19 mouse cellular contexts compared by ENCODE assay signal in the genomic region with DNA sequence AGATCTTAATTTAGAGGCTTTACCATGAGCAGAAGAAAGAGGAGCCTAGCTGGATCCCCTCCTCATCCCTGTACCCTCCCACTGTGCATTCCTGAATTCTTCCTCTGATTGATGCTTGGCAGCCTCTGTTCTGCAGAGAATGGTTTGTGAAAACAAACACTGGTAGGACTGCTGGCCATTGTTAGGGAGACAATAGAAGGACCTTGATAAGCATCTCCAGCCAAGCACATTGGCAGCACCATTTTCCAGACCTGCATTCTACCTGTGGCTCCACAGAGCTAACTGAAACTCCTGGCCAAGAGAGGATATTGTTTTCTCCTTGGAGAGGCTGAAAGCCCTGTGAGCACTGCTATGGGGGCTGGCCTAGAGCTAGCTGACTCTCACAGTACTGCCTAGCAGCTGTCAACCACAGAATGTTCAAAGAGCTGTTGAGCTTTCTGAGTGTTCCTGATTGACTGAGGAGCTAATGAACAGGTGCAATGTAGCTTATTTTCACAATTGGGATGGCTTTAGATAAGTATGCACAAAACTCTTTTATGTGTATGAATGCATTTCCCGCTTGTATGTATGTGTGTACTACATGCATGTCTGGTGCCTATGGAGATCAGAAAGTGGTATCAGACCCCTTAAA.
A peak's percentile ranks its signal among the peaks of the same experiment; 100 is the strongest.
DNase-seq lines count a peak whose midpoint lies in the region; TF ChIP-seq lines count a peak whose summit lies in the region.
"Had no signal": no experiment of that assay in that cellular context is flagged by ENCODE, and none has a peak within 500 bp of the region (broad histone marks: within the 10 kb centered on the region; RNA-seq: fewer than 3 reads in every experiment).

No protein-coding gene starts in this region.

- 94% methylated on average over 1 of the region's 1 CpGs for WGBS in thymus, adult 2 months

- H3K4me3 ChIP-seq in myocyte, result no peak overlapping the region
- H3K4me3 ChIP-seq in thymus, adult 2 months (ENCODE audit: control insufficient read depth, insufficient read depth, low read length), result no peak overlapping the region
- H3K4me3 ChIP-seq: embryonic facial prominence, embryonic 12.5 days; erythroblast, embryonic 14.5 days; limb, embryonic 12.5 days; liver, embryonic 12.5 days; midbrain, embryonic 13.5 days; neural tube, embryonic 13.5 days; stomach, embryonic 15.5 days had no signal

- H3K4me1 ChIP-seq in thymus, adult 2 months (replicated peaks; ENCODE audit: control insufficient read depth, insufficient read depth, low read length), result no peaks in the 10 kb centered on the region
- H3K4me1 ChIP-seq: embryonic facial prominence, embryonic 12.5 days; limb, embryonic 12.5 days; liver, embryonic 12.5 days; midbrain, embryonic 13.5 days; neural tube, embryonic 13.5 days; stomach, embryonic 15.5 days had no signal

- no peaks in the 10 kb centered on the region for H3K79me2 ChIP-seq in myocyte (ENCODE audit: control insufficient read depth, insufficient read depth)

- H3K27me3 ChIP-seq in myocyte (ENCODE audit: control insufficient read depth, insufficient read depth, insufficient read length), result peaks cover 5% of the 10 kb centered on the region
- H3K27me3 ChIP-seq in thymus, adult 2 months (ENCODE audit: control insufficient read depth, insufficient read depth, low read length), result no peaks in the 10 kb centered on the region
- H3K27me3 ChIP-seq: embryonic facial prominence, embryonic 12.5 days; limb, embryonic 12.5 days; liver, embryonic 12.5 days; midbrain, embryonic 13.5 days; neural tube, embryonic 13.5 days; stomach, embryonic 15.5 days had no signal

- TF ChIP-seq POLR2A in myocyte (IDR thresholded peaks at IDR 0.05; ENCODE audit: insufficient read length, low read depth), result no peak
- no peak for TF ChIP-seq POLR2A in thymus, adult 2 months (IDR thresholded peaks at IDR 0.05; ENCODE audit: control insufficient read depth, extremely low read depth, insufficient read depth, low read length, poor library complexity)

- no peak overlapping the region for H3K4me2 ChIP-seq in myocyte (ENCODE audit: low read depth)
- H3K4me2 ChIP-seq: embryonic facial prominence, embryonic 12.5 days; limb, embryonic 12.5 days; liver, embryonic 12.5 days; lung, embryonic 14.5 days; midbrain, embryonic 13.5 days; neural tube, embryonic 13.5 days; stomach, embryonic 15.5 days had no signal

- H3K36me3 ChIP-seq in myocyte (ENCODE audit: control insufficient read depth, insufficient read depth), result no peaks in the 10 kb centered on the region
- H3K36me3 ChIP-seq in thymus, adult 2 months (ENCODE audit: control insufficient read depth, insufficient read depth, low read length), result no peaks in the 10 kb centered on the region
- H3K36me3 ChIP-seq: embryonic facial prominence, embryonic 12.5 days; limb, embryonic 12.5 days; liver, embryonic 12.5 days; midbrain, embryonic 13.5 days; neural tube, embryonic 13.5 days; stomach, embryonic 15.5 days had no signal

- H3ac ChIP-seq in myocyte (ENCODE audit: control insufficient read depth, insufficient read length), result no peak overlapping the region

- no peak for TF ChIP-seq CTCF in thymus, adult 2 months (IDR thresholded peaks at IDR 0.05; ENCODE audit: borderline replicate concordance, control insufficient read depth, extremely low read depth, insufficient read depth, low read length, poor library complexity)

- peak; percentile 18 for DNase-seq in layer of hippocampus, adult 11-12 months (ENCODE audit: low spot score)
- DNase-seq in layer of hippocampus, adult 9-10 months (ENCODE audit: low spot score), result no peak
- DNase-seq in ES-CJ7 (ENCODE audit: low read depth, low spot score), result peak; percentile 76
- peak; percentile 90 for DNase-seq in R1 (ENCODE audit: low read depth, low spot score)
- DNase-seq in thymus, adult 2 months, result no peak
- no peak for DNase-seq in kidney, postnatal 4 days
- DNase-seq: cerebellum, adult 2 months; cerebellum, postnatal 36 days; gastrocnemius, postnatal 14 days; lung, embryonic 14.5 days; thymus, adult 18-20 months had no signal

- H3K27ac ChIP-seq in thymus, adult 2 months (ENCODE audit: control insufficient read depth, insufficient read depth, low read length), result no peak overlapping the region
- H3K27ac ChIP-seq: embryonic facial prominence, embryonic 12.5 days; limb, embryonic 12.5 days; liver, embryonic 12.5 days; midbrain, embryonic 13.5 days; neural tube, embryonic 13.5 days; stomach, embryonic 15.5 days had no signal

TF ChIP-seq in myocyte, 11 proteins besides CTCF, POLR2A, EP300 and RAD21:
- peak in 1 of 3 experiments; percentile 27 for TF ChIP-seq MYOG (IDR thresholded peaks at IDR 0.05; ENCODE audit: control insufficient read depth in 1 of 3, insufficient read depth in 1 of 3, insufficient read length in 2 of 3, low read depth in 2 of 3)
- no peak for TF ChIP-seq CEBPB (IDR thresholded peaks at IDR 0.05; ENCODE audit: insufficient read depth, poor library complexity, severe bottlenecking)
- TF ChIP-seq MYOD1 (IDR thresholded peaks at IDR 0.05; ENCODE audit: control insufficient read depth in 1 of 3, insufficient read length in 2 of 3, low read depth in 2 of 3), result peak in 2 of 3 experiments; percentile 52 to 64

Comparison
In these comparisons a context has a peak if more than half of its experiments do, and no peak if none do; other contexts are left out.
1. DNase-seq: peak in layer of hippocampus, adult 11-12 months (single experiment), ES-CJ7 (single experiment) and R1 (single experiment); none in layer of hippocampus, adult 9-10 months (single experiment), thymus, adult 2 months (single experiment) and kidney, postnatal 4 days (0 of 2).